Mouse (Mus musculus): ENCODE measurements around the gene Pdlim7.

Pdlim7 gene

DNA sequence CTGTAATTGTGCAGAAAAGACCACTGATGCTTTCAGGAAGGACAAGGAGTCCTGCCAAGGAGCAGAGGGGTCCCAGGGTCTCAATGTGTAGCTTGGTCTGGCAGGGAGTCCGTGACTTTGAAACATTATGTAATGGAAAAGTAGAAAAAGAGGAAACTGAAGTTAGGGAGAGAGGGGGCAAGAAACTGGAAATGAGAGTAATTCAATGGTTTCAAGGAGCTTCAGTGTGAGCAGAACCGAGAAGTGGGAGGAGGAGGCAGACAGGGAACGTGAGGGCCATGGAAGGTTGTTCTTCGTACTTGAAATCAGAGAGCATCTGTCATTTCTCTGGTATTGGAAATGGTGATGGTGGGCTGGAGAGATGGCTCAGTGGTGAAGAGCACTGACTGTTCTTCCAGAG lies 6.1 kb upstream of the Pdlim7 start:
- DNase-seq (ENCODE audit: low spot score): no peak

DNA sequence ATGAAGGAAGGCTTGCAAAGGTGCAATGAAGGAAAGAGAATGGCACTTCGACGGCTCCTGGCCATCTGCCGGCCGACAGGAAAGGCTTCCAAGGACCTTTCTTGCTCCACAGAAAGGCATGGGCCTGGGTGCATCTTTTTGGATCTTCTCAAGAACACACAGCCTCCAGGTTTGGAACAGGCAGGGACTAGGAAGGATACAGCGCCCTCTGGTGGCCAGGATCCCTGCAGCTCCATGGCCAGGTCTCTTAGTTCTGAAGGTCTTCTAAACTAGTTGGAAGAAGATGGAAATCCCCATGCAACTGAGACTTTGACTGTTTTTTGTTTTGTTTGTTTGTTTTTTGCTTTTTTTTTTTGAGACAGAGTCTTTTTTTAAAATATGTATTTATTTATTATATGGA lies 3.5 kb upstream of the Pdlim7 start:
- DNase-seq (ENCODE audit: low spot score): peak; percentile 96

DNA sequence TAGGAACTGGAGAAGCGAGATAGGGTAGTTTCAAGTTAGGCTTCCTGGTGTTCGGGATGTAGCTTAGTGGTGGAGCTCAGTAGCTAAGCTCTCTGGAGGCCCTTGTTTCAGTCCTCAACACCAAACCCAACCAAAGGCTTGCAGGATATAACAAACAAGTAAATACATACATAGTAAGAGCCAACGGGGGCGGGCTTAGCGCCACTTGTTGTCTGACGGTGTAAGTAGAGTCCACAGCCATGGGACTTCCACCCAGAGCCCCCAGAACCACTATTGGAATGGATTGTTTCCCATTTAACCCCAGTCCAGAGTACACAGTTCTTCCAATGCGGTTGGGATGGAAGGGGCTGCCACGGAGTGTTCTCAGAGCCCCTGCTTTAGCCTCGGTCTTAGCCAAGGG lies 352 bp upstream of the Pdlim7 start:
- DNase-seq (ENCODE audit: low spot score): no peak

DNA sequence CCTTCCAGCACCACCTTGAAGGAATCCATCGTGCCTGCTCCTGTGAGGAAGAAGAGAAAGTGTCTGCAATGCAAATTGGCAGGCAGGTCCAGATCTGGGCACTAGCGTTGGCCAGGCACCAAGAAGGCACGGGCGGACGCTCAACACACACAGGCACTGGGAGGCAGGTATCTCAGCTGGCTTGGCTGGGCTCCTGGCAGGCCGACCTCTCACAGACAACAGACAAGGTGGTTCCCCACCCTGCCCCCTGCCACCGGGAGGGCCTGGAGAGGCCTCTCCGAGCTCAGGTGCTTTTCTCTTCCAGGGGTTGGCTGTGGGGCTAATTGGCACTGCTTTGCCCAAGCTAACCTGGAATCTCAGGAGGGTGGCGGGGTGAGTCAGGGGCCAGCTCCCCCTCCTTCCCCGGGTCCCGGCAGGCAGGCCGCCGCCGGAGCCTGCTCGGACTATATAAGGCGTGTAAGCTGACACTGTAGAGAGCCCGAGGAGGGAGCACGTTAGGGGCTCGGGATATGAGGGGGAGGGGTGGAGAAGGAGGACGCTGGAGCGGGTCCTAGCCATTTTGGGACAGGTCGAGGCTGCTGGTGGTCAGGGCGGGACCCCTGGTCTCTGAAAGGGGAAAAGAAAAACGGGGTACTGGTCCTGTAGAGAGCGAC lies 971 bp downstream of the Pdlim7 start:
- DNase-seq (ENCODE audit: low spot score): peak; percentile 58

DNA sequence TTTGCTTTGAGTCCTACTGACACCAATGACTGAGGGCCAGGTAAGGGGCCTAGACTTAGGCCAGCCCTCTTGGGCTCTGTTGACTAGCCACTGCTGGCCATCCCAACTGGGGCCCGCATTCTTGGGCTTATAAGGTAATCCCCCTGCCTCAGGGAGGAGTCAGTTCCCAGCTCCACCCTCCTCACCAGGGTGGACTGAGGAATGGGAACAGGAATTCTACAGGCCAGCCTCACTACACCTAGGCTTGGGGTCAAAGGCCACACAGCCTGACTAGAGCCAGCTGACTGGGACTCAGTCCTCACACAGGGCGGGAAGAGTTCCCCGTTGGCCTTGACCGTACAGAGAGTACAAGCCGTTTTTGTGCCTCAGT lies 2.0 kb downstream of the Pdlim7 start:
- DNase-seq (ENCODE audit: low spot score): no peak

DNA sequence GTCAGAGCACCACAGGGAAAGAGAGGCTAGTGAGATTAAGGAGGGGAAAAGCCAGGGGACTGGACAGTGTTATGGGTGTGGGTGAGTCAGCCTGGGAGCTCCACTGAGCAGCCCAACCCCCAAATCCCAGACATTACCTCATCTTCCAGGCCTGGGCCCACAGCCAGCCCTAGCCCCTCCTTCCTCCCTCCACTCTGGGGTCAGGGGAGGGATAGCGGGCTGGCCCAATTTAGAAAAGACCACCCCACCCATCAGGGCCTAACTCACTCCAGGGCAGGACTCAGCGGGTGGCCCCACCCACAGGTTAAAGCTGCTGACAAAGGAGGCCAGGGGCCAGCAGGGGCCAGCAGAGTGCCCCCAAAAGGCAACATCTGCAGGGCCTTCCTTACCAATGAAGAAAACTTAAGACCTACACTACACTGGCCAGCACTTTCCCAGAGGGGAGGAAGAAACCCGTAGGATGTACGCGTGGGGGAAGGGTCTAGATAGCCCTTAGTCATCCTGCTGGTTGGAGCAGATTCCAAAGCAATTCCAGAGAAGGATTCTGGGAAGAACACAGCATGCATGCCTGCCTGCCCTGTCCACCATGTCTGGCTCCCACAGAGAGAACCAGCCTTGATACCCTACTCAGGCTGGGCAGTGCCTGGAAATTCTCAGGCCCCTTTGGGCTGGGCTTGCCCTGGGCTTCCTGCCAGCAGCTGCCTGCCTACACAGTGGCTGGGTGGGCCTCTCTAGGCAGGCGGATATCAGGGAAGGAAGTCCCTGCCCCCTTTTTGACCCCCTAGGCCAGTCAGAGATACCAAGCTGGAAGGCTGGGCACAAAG lies 2.6 kb downstream of the Pdlim7 start:
- peak; percentile 67 for DNase-seq (ENCODE audit: low spot score)

DNA sequence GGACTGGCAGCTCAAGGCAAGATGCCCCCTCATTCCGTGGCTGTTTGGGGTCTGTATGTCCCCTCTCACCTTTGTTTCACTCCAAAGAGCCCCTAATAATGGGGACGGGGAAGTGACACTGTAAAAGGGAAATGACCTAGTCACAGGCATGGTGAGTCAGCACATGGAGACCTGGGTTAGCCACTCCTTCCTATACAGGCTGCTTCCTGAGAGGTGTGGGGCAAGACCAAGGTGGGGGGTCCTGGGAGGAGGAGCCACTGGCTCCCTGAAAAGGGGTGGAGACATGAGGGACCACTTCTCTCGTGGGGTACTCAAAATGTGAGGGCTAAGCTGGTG lies 3.2 kb downstream of the Pdlim7 start:
- DNase-seq (ENCODE audit: low spot score): no peak

DNA sequence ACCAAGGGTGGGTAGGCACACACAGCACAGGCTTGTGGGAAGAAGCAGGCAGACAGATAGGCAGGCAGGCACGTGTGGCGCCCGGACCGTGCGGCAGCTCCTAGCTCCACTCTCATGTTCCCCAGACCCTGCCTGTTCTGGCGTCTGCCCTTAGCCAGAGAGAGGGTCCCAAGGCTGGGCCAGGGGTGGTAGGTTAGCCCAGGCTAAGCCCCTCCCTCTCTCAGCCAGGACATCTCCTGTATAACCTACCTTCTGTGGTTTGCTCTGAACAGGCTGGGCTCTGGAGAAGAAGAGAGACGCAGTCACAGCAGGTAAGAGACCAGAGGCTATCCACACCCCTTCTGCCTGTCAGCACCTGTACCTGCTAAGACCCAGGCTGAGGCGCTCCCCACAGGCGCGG lies 4.9 kb downstream of the Pdlim7 start:
- no peak for DNase-seq (ENCODE audit: low spot score)

DNA sequence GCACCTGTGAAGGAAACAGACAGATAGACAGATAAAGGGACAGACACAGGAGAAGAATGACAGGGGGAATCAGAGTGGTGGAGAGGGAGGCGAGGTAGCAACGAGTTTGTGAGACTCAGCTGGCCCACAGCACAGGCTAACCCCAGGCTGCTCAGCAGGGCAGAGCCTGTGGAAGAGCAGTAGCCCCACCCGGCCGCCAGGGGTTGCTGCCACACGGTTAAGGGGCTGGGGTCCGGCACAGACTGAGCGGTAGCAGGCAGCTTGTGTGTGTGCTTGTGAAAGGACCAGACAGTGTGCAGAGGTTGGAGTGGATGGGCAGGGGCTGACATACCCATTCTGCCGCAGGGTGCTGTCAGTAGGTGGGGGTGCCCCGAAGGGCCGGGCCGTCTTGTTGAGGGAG lies 5.6 kb downstream of the Pdlim7 start:
- peak; percentile 49 for DNase-seq (ENCODE audit: low spot score)

DNA sequence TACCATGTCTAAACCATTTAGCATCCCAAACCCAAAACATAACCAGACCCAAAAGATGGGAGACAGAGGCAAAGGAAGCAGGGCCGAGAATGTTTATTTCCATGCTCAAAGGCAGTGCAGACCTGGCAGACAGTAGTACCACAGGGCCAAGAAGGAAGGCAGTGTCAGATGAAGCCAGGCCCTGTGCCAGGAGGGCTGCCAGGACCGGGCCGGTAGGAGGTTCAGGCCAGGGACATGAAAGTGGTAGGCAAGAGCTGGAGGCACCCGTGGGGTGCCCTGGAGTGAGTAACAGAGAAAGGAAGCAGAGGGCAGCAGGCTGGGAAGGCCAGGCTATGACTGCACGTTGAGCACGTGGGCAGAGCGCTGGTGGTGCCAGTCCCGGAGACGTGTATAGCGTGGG lies 6.8 kb downstream of the Pdlim7 start:
- DNase-seq (ENCODE audit: low spot score): no peak

DNA sequence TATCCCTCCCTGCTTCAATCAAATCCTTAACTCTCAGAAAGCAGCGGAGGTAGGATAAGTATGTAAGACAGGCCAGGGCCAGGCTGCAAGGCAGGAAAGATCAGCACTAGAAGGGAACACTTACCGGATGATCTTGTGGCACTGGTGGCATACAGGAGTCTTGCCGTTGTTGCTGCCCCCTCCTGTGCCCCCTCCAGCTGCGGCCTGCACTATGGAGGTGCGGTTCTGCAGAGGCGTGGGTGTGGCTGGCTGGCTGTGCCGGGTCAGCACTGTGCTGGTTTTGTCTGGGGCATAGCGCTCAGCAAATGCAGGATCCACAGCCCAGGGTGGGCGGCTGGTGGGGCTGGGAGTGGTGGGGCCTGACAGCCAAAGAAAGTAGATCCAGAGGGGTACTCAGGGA lies 7.7 kb downstream of the Pdlim7 start:
- DNase-seq (ENCODE audit: low spot score): no peak

DNA sequence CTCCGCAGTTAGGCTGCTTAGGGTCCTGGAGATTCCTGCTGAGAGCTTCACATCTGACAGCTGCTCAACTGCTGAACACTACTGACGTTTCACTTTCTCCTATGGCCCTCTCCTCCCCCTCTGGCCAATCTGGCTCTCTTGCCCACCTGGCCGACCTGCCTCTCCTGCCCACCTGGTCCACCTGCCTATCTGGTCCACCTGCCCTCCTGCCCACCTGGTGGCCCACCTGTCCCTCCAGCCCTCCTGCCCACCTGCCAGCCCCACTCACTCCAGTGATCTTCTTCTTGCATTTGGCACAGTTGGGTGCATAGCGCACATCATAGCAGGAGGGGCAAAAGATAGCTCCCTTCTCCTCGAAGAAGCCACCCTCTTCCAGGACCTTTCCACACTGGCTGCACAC lies 9.1 kb downstream of the Pdlim7 start:
- no peak for DNase-seq (ENCODE audit: low spot score)

DNA sequence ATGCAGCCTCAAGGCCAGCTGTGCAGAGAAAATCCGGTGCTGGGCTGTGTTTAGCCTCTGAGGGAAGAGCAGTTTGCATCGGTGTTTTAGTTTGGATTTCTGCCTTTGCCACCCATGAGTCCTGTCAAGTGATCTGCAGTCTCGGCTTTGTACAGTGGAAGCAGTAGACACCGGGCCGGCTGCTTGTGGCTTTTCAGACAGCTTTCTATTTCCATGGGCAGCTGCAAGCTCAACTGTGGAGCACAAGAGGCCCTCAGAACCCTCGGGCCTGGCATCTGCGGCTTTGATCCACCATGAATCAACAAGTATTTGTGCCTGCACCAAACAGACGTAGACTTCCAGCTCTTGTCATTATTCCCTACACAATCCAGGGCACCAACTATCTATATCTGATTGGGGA lies 11.1 kb downstream of the Pdlim7 start:
- no peak for DNase-seq (ENCODE audit: low spot score)

DNA sequence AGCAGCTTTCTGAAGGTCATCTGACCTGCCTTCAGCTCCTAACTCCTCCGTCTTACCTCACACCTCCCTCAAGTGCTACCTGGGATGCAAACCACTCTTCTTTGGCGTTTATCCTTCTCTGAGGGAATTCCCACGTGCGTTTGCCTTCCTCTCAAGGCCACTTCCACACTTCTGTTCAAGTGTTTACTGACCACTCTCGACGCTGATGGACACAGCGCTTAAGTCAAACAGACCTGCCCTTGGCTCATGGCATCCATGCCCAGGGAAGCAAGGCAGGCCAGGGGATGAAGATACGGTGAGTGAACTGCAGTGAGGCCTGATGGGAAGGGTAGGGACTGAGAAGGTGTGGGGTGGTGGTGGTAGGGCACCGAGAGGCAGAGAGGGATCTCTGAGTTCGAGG lies 12.9 kb downstream of the Pdlim7 start:
- no peak for DNase-seq (ENCODE audit: low spot score)

DNA sequence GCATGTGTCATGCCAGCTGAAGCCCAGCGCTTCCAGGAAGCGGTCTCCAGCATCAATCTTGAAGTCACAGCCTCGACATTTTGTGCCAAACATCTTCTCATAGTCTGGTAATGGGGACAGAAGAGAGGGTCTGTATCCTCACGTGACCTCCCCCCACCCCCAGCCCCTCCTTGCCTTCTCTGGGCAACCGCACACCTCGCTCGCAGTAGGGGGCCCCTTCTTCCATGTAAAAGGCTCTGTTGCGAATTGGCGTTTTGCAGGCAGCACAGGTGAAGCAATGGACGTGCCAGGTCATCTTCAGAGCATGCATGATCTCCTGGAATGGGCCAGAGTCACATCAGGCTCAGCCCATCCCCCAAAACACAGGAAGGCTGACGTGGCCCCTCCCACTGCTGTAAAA lies 14.6 kb downstream of the Pdlim7 start:
- DNase-seq (ENCODE audit: low spot score): no peak

DNA sequence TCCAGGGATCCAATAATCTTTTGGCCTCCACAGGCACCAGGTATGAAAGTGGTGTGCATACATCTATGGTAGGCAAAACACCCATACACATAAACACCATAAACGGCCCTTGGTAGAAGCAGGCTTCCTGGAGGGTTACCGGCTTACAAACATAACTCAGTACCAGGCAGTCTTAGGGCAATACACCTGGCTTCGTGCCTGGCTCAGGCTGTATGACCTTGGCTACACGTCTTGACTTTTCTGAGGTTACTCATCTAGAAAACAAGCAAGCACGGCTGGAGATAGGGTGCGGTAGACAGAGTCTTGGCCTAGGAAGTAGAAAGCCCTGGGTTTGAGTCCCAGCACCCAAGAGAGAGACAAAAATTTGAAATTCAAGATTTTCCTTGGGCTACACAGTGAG lies 16.8 kb downstream of the Pdlim7 start:
- no peak for DNase-seq (ENCODE audit: low spot score)

DNA sequence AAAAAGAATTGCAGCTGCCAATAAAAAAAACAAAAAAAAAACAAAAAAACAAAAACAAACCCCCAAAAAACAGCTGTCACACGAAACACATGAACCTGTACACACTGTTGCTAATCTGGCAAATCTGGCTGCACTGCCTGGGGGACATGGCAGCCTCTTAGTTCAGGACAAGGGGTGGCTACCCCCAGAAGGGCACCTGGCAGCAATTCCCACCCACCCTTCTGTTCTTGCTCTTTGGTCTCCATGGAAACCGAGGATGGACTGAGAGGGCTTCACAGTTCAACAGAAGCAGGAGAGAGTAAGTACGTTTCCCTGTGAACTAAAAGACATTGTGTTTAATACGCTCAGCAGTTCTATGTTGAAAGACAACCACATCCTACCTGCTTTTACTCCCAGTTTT lies 17.8 kb downstream of the Pdlim7 start:
- no peak for DNase-seq (ENCODE audit: low spot score)

DNA sequence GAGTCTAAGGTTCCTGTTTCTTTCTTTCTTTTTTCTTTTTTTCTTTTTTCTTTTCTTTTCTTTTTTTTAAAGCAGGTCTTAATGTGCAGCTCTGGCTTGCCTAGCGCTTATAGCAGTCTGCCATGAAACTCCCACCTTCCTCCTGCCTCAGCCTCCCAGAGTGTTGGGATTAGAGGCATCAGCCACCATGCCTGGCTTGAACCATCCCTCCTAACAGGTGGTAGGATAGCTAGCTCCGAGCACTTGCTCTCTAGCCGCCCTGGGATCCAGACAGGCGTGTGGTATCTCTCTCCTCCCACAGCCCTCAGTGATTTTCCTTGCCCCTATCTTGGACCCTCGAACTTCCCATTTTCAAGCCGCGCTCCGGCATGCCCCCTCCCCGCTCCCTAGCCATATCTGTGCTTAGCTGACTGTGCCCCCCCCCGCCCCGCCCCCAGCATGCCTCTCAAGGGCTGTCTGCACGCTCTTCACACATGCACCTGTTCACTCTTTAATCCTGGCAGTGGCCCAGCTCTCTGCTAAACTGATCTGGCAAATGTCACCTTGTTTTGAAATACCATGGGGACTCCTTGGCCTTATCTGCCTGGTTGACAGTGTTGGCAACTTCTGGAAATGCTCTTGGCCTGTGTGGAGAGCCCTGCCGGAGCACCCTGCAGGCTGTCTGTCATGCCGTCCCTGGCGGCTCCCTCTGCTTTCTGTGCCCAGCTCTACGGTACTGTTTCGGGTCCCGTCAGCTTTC lies 18.4 kb downstream of the Pdlim7 start:
- no peak for DNase-seq (ENCODE audit: low spot score)

DNA sequence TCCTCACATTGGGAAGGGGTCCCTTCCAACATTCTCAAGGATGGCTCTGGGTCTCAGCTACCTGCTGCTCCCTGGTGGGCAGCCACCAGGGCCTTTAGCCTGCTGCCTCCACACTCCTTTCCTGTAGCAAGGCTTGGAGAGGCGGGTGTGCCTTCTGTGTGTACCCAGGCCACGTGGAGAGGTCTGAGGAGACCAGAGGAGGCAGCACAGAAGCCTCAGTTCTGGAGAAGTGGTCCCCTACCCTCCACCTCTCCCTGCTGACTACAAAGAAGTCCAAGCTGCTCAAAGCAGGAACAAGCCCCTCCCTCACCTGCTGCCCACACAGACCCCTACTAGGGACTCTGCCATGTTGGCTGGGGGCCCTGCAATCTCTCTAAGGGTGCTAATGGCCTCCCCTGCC lies 19.2 kb downstream of the Pdlim7 start:
- no peak for DNase-seq (ENCODE audit: low spot score)

DNA sequence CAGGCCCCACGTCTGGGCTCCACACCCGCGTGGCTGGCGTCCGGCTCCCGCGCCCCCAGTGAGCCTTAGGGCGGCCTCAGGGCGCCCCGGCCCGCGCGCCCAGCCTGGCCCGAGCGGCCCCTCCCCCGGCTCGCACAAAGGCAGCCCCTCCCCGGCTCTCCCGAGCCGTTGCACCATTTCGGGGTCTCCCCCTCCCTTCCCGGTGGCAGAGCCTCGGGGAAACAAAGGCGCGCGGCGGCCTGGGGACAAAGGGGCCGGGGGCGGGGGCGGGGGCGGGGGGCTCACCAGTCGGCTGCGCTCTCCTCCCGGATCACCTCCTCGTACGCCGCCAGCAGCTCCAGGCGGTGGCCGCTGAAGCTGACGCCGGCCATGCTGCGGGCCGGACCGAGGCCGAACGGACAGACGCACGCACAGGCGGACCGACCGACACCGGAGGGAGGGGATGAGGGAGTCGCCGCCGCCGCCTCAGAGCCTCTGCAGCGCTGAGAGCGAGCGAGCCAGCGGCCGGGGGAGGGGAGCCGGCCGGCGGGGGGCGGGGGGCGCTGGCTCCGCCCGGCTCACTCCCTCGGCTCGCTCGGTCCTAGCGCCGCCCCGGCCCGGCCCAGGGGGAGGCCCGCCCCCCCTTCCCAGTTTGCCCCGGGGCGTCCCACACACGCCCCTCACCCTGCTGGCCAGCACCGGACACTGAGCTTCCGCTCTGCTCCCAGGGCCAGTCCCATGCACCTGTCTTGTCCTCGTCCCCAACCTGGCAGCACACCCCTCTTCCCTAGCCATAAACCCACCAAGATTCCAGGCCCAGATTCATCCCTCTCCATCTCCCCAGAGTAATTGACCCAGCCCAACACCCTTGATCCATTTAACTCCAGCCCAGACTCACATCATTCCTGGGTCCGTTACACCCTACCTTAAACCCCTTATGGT lies 25.6 kb downstream of the Pdlim7 start, which contains the start of gene Dbn1:
TSS of gene Dbn1 (minus strand) at position 534 of the 921 bp plus-strand sequence.
- DNase-seq (ENCODE audit: low spot score): peak; percentile 80

DNA sequence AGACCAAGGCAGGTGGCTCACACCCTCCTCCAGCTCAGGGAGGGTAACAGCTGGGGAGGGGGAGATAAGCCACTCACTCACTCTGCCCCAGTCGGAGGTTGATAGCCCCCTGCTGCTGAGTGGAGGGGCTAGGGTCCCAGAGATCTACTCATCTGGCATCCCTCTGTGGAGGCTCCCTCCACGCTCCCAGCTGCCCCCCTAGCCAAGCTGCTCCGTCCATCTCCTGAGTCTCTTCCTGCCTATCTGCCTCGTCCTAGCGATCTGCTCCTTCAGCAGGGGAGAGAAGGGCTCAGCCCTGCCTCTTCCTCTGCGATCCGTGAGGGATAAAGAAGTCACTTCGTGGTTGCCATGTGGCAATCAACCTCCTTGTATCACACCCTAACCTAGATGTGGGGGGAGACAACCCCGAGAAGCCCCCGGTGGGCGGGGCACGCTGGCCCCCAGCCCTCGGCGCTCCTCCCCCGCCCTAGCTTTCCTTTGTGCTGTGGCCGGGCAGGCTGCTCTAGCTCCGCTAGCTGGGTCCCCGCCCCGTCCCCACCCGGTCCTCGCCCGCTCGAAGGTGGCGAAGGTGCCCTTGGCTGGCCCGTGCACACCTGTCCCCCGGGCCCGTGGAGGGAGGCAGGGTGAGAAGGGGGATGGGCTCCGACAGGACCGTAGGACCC lies 26.4 kb downstream of the Pdlim7 start:
- DNase-seq (ENCODE audit: low spot score): peak; percentile 66
